Mouse (Mus musculus) heart, postnatal 10 days (tissue): ENCODE data around the gene Tmprss11f. TPM values are rescaled to one million over a fixed set of nuclear protein-coding genes. Genes with fewer than 3 reads are reported as not detected.
"Not testable (repeated sequence)": the region's sequence is repeated elsewhere in the genome, so short reads cannot be mapped to it uniquely, and the experiment has no call there.

Experiments
- DNase-seq, 2 experiments: peaks; one replicate each; pipeline ENCODE4 v3.0.0; 2021
- intact Hi-C: fragments of 180-260 bp; cut with DNase I; formaldehyde crosslinking; loops from one replicate; pipeline ENCODE4 v1.15.1; 2025
- total RNA-seq, 2 experiments: library from RNA; stranded (reverse); gene quantifications; 2 replicates each; pipeline ENCODE4 v1.2.3; 2021

The Tmprss11f gene
- not detected for total RNA-seq

DNA sequence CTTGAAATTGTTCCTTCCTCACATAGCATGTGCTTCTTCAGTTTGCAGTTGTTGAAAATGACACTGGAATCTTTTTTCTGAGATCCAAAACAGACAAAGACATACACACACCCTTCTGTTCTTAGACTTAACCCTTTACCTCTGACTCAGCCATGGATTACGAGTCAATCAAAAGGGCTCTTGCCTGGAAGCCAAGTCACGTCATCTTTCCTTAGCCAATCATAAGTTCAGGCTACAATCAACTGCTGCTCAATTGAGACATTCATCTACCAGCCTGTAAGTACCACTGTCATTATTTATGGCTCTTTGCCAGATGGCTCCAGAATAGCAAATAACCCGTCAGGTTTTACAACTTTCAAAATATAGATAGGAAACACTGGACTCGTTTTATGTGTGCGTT lies at the start of gene Tmprss11f:
Gene Tmprss11f, minus strand, starts transcription at position 101 of the 400 bp plus-strand sequence.
- intact Hi-C loops: no loop called here
- DNase-seq: no peak

DNA sequence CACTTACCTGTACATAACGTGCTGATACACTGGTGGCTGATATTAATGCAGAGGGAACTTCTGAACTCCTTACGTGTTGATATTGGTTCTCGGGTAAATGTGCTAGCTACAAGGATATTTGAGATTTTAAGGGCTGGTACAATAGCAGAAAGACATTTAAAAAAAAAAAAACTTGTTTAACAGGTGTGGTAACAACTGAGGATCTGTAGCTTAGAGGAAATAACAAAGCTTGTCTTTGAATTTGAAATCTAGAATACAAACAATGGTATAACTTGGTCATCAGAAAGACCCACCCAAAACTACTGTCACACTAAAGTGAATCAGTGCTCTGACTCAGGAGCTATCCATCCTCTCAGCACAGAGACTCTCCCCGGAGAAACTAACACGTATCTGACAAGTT lies 44.0 kb upstream of the Tmprss11f start, which contains the start of gene Tmprss11b:
Gene Tmprss11b, minus strand, starts transcription at position 101 of the 400 bp plus-strand sequence.
- intact Hi-C loops: no loop called here
- DNase-seq: no peak

DNA sequence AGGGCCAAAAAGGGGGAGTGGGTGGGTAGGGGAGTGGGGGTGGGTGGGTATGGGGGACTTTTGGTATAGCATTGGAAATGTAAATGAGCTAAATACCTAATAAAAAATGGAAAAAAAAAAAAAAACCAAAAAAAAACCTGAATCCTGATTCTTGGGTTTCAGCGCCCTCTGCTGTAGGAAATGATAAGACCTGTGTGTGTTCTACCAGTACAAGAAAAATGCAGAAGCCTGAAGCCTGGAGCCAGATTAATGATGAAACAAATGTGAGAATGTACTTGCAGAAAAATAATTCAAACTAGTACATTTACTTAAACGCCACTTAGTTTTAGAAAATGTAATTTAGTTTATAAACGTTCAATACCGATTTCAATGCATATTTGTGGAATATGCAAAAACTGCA lies 17.0 kb upstream of the Tmprss11f start:
- intact Hi-C loops: loop anchor here (2.0 to 10.0 kb wide), 2 partner anchors 166 to 214 kb away; no protein-coding TSS in a partner anchor
- peak in 1 of 2 experiments; percentile 37 for DNase-seq

GRCm38 (mm10) chr5:86640795-86641194 lies 8.6 kb upstream of the Tmprss11f start:
- DNase-seq: no peak
- intact Hi-C loops: loop anchor here (10.0 kb wide), 1 partner anchor 206 kb away; no protein-coding TSS in a partner anchor

DNA sequence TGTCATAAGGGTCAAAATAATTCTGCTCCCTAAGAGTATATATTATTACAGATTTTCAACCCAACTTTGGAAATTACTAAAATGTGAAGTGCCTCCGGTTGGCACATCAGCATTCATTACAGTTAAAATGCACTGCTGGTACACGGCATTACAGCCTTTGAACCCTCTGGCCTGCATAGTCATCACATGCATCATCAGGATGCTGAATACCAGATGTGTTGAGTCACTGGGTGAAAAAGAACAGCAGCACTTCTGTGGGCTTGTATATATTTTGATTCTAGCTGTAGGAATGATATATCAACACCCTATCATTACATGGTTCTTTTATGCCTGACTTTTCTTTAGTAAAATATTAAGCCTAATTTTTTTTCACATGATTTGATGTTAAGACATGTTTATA lies 1.5 kb downstream of the Tmprss11f start:
- intact Hi-C loops: no loop called here
- DNase-seq: no peak

DNA sequence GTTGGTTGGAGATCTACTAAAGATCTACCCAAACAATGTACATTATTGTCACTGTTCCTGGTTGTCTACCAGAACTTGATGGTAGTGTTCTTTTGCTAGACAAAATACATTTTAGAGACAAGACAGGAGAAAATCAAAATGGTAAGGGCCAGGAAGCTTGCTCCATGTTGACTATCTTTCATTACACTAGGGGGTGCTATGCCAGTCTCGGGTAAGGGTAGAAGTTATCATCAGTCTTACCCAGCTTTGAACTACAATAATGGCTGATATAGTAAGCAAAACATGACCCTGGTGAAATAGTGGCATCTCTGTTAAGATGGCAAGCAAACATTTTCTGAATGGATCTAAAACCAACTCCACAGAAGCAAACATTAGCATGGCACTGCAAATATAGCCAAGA lies 10.4 kb downstream of the Tmprss11f start:
- intact Hi-C loops: no loop called here
- DNase-seq: no peak

- intact Hi-C loops: no loop called here
Observed at GRCm38 (mm10) chr5:86585896-86586295, 46.3 kb downstream of the Tmprss11f start.

GRCm38 (mm10) chr5:86582618-86583017 lies 49.6 kb downstream of the Tmprss11f start:
- intact Hi-C loops: no loop called here
- no peak for DNase-seq

More at GRCm38 (mm10) chr5:86585896-86586295, 46.3 kb downstream of the Tmprss11f start:
- DNase-seq: no peak

DNA sequence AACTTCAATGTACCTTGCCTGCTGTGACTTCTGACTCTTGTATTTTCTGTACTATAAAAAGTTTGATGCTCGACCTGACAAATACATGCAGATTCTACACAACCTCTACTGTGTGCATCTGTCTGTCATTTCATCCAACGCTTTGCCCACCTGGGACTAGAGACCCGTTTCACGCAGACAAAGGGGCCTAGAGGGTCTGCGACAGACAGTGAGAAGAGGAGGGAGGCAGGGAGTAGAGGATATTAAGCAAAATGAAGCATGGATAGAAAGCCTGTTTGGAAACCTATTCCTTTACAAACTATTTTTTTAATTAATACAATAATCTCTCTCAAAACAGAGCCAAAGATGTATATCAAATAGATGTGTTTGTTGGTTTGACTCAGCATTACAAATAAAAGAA lies 50.2 kb downstream of the Tmprss11f start:
- DNase-seq: no peak
- intact Hi-C loops: no loop called here

DNA sequence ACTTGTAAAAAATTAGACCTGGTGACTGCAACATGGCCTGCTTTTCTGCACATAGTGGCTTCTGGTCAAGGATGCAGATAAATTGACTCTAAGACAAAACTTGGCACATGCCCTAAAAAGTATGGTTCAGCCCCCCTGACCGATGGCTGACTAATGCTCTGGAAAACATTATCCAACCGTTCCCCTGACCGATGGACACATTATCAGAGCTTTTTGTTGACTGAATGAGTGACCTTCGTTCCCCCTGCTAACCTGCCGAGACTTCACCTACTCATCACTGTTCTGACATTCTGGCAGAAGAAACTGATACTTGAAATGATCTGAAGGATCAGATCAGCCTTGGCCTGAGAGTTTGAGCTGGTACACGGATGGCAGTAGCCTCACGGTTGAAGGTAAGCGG lies 53.5 kb downstream of the Tmprss11f start:
- intact Hi-C loops, DNase-seq: not testable (repeated sequence)

DNA sequence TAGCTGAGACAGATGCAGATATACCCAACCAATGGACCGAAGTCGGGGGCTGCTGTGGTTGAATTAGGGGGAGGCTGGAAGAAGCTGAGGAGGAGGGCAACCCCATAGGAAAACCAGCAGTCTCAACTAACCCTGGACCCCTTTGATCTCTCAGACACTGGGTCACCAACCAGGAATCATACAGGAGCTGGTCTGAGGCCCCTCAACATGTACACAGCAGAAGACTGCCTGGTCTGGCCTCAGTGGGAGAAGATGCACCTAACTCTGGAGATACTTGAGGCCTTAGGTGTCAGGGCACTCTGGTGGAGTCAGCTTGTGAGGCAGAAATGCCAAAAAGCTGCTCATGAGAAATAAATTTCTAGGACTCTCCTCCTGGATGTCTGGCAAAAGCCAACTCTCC lies 85.5 kb downstream of the Tmprss11f start:
- DNase-seq: no peak
- intact Hi-C loops: no loop called here

- DNase-seq: no peak
- intact Hi-C loops: loop anchor here (2.0 kb wide), 1 partner anchor 22 kb away; no protein-coding TSS in a partner anchor
Observed at GRCm38 (mm10) chr5:86540601-86541000, 91.6 kb downstream of the Tmprss11f start.

- intact Hi-C loops: no loop called here
- DNase-seq: no peak
Observed at GRCm38 (mm10) chr5:86528725-86529124, 103.5 kb downstream of the Tmprss11f start.

- intact Hi-C loops: no loop called here
- no peak for DNase-seq
Observed at GRCm38 (mm10) chr5:86518500-86518899, 113.7 kb downstream of the Tmprss11f start, which contains the start of gene Tmprss11g. Tmprss11g (minus strand) TSS chr5:86518600.

DNA sequence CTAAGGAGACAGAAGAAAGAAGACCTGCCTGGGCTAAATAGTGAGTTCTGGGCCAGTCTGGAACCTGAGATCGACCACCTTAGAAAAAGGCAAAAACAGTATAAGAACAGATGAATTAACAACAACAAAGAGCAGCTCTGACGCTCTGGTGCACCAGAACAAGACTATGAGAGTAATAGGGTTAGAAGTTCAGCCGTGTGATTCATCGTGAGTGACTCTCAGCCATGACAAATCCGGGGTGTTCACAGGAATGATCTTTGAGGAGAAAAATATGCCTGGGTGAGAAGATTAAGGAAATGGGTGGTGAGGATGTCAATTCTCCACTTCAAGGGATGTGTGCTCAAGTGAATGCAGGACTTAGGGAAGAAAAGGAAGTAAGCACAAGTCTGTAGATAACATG lies 120.7 kb downstream of the Tmprss11f start:
- intact Hi-C loops: no loop called here
- DNase-seq: no peak

GRCm38 (mm10) chr5:86493453-86493852 lies 138.8 kb downstream of the Tmprss11f start:
- no peak for DNase-seq
- intact Hi-C loops: no loop called here

DNA sequence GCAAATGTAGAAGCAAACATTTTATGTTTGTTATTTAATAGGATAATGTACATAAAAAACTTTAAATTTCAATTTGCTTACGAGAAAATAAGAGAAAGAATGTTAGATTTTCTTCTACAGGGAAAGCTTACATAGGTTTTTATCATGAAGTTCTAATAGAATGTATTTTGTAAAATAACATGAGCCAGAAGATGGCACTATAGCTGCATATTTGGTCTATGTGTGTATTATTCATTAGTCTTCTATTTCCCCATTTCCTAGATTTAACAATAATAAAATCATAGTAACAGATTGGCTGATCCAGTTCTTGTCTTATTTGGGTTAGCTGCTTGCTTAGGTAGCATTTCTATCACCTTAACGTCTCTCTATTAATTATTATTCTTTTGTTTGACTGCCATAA lies 149.7 kb downstream of the Tmprss11f start:
- no peak for DNase-seq
- intact Hi-C loops: loop anchor here (2.0 kb wide), 1 partner anchor 166 kb away; no protein-coding TSS in a partner anchor

DNA sequence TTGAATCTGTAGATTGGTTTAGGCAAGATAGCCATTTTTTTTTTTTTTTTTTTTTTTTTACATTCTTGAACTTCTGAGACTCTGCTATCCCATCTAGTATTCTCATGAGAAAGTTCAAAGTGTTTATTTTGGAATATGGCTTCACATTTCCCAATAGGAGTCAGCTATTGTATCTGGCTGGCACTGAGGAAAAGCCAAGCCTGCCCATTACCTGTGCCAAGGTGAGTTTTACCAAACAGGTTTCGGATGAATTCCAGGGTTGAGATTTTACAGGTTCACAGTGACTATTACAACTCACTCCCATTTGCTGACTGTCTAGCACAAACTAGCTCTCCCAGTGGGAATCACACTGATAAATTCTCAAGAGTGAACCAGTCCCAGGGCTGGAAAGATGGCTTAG lies 150.2 kb downstream of the Tmprss11f start:
- DNase-seq: no peak
- intact Hi-C loops: loop anchor here (2.0 kb wide), 1 partner anchor 167 kb away; no protein-coding TSS in a partner anchor

DNA sequence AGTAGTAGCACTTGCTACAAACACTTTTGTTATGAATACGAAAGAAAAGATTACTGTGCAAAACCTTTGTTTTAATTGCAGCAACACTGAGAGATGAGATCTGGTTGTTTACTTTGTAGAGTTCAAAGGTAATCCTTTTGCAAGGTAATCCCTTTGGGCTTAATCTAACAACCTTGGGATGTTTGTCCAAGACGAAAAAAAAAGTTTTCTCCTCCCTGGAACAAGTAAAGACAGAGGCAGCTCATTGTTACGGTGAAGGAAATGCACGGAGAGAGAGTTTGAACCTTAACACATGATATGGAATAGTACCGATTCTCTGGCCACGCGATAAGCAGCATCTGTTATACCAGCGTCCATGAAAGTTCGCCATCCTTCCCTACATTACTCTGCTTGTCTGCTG lies 158.4 kb downstream of the Tmprss11f start:
- no peak for DNase-seq
- intact Hi-C loops: no loop called here
